Mouse (Mus musculus) kidney, adult 18-20 months (tissue): Measurements from ENCODE around the gene Gm20671.
"Not testable (repeated sequence)": the region's sequence is repeated elsewhere in the genome, so short reads cannot be mapped to it uniquely, and the experiment has no call there.

Experiments used
- DNase-seq: peaks from one replicate; pipeline ENCODE4 v3.0.0; 2021

The Gm20671 gene

DNA sequence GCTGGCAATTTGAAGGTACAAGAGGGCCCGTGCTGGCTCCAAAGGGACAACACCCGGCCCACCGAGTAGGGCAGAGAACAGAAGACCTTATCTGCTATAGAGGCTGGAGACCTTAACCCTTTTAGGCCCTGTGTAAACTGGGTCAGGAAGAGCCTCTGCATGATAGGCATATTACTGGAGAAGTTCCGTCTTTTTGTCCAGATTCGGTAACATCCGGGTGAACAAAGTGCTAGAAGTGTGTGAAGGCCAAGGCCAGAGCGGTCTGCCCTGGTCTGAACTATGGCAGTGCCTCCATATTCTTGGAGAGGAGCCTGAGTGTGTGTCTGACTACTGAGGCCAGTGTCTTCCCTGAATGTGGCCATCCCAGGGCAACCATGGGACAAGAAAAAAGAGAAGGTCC is at the start of gene Gm20671:
Gene Gm20671 (minus strand): TSS at position 101 of the 400 bp plus-strand sequence.
- DNase-seq = no peak

DNA sequence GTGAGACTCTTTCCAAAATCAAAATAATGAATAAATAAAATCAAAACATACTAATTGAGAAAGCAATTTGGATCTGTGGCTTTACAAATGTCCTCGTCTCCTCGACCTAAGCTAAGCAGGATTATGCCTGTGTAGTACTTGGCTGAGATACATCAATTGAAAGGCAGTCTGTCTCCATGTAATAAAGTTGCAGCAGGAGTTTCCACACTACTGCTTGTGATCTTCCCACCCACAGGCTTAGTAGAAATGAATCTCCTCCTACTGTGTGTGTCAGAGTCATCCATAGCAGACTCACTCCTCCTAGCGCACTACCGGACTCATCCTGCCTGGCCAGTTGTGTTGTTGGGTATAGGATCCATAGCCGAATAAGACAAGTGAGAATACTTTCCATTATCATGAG is 45.4 kb upstream of the Gm20671 start:
- DNase-seq = no peak

DNA sequence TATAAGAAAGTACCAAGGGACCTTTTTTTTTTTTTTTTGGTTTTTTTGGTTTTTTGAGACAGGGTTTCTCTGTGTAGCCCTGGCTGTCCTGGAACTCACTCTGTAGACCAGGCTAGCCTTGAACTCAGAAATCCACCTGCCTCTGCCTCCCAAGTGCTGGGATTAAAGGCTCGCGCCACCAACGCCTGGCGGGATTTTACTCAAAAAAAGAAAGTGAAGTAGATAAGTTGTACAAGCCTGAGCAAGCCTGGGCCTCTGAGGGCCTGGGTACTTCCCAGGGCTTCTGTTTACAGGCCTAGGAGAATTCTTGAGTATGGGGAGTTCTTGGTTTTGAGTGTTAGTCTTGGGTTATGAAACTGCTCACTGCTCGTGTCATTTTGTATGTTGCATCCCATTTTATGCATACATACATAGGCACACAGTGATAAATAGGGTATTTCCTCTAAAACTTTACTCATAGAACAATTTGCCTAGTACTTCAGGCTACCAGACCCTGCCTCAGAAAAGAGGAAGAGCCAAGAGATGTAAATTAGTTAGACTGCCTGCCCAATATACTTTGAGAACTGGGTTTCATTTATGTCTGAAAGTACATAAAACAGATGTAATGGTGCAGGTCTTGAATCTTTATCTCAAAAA is 42.6 kb upstream of the Gm20671 start:
- no peak for DNase-seq

DNA sequence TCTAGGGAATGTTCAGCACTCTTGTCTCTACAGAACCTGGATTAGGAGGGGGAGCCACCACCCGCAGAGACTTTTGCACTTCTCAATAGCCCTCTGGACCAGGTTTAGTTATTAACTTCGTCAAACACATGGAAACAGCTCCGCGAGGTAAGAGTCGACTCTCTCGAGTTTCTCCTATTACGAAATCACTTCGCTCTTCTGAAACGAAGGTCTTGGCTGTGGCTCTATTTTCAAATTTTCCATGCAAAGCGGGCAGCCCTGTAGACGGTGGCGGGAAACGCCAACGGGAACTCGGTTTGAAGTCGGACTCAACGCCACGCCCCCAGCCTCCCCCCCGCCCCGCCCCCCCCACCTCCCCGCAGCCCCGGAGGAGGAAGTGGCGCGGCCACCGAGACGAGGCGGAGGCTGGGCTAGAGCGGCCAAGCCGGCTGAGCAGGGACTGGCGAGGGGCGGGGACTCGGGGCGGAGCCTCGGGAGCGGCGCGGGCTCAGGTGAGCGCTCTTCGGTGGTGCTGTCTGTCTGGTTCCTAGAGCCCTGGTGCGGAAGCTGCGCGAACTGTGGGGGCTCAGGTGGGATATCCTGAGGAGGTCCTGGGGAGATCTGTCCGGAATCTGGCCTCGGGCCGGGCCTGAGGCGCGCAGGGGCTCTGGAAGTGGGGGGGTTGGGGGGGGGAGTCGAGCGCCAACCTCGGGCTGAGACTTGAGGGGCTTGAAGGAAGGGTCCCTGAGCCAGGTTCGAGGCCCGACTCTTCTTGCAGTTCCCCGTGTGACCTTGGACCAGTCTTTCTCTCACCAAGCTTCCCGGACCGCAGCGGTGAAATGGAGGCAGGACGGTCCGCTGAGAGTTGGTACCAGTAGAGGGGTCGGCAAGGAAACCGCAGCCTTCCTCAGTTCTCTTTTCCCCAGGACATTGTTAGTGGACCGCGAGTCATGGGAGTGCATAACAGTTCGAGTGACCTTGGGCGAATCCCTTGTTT is 36.6 kb upstream of the Gm20671 start, which contains the start of gene Depdc5:
Gene Depdc5 (plus strand): TSS at position 449 of the 976 bp plus-strand sequence.
- DNase-seq = peak; percentile 93

DNA sequence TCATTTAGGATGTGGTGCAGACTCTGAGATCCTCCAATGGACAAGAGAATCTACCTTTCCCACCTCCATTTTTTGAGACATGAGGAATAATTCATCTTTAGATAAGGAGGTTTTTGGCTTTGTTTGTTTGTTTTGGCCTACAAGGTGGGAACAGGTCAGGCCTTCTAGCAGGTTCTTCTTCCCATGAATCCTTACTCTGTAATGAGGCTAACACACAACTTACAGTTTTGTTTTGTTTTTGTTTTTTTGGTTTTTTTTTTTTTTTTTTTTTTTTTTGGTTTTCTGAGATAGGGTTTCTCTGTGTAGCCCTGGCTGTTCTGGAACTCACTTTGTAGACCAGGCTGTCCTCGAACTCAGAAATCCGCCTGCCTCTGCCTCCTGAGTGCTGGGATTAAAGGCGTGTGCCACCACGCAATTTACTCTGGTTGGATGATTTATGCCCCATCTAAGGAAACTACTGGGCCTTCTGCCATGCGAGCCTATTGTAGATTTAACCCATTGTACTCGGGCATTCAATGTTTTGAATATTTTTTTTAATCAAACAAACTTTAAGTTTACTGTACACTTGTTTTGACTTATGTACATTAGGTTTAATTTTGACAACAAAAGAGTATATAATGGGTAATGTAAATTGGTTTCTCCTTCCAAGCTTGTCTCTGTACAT is 35.7 kb upstream of the Gm20671 start:
- DNase-seq = peak; percentile 19

DNA sequence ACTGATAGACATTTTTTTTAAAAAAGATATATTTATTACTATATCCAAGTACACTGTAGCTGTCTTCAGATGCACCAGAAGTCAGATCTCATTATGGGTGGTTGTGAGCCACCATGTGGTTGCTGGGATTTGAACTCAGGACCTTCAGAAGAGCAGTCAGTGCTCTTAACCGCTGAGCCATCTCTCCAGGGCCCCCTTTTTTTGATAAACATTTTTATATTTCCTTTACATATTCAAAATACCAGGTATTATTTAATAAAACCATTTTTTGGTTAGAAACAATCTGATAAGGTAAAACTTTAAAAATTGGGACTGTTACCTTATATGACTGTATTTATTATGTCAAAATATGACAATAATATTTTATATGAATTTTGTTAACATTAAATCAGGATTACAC is 34.2 kb upstream of the Gm20671 start:
- no peak for DNase-seq

DNA sequence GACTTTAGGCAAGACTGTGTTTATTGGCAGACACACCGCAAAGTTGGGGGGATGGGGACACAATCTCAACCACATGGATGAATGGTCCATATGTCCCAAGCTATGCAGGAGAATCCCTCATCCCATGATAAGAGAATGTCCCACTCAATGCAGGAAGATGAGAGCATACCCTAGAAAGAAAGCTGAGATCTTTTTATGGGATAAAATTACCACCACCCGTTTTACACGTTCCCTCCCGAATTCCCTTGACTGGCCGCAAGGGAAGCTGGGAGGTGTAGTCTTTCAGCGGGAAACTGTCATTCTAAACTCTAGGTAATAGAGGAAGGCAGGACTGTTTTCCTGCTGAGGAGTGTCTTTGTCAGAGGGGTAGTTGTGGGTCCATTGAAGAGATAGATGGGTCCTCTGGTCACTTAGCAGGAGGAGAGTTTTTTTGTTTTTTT is 30.9 kb upstream of the Gm20671 start:
- peak; percentile 61 for DNase-seq

DNA sequence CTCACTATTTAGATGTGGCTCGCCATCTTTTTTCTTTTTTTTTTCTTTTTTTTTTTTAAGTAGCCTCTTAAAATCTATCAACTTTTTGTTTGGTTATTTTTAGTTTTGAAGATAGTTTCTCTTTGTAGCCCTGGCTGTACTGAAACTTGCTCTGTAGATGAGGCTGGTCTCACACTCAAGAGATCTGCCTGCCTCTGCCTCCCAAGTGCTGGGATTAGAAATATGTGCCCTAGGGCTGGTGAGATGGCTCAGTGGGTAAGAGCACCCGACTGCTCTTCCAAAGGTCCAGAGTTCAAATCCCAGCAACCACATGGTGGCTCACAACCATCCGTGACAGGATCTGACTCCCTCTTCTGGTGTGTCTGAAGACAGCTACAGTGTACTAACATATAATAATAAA is 28.4 kb upstream of the Gm20671 start:
- not testable (repeated sequence) for DNase-seq

DNA sequence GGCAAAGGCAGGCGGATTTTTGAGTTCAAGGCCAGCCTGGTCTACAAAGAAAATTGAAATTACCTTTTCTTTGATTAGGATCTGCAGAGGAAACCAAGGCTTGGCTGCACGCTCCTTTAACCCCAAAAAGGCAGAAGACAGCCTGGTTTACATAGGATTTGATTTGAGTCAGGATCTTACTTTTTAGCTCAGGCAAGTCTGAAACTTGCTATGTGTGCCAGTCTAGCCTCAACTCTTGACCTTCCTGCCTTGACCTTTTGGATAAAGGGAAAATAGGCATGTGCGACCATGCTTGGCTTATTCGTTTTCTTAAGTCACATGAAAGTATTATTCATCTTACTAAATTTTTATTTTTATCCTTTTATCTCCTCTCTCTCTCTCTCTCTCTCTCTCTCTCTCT is 27.9 kb upstream of the Gm20671 start:
- no peak for DNase-seq

DNA sequence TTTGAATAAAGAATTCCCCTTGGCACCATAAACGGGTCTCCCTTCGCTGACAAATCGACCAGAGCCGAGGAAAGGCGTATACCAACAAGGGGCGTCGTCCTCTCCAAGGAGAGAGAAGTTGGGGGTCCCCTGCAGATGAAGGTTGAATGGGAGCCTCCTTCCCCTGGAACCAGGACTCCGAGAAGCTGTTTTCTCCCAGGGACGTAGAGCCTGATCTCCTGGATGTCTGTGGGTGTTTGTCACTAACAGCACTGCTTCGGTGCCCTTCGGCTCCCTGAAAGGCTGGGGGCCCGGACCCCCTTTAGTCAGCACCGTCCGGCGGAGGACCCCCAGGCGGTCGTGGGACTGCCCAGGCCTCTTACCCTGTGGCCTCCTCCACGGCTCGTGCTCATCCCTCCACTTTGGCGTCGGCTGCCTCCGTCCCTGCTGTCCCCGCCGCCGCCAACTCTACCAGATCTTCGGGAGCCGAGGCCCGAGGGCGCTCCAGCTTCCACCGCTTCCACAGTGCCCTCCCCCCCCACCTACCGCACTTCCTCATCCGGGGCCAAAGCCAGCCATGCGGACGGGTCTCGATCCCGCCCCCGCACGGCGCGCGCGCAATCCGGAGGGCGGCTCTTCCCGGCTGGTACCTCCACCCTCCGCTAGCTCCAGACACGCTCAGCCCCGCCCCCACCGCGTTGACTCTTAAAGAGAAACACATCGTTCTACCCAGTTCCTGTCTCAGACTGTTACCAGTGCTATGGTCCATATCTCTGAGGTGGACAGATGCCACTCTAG is 27.0 kb upstream of the Gm20671 start, which contains the start of gene Prr14l:
Gene Prr14l (minus strand): TSS at position 526 of the 777 bp plus-strand sequence.
- DNase-seq = peak; percentile 99

DNA sequence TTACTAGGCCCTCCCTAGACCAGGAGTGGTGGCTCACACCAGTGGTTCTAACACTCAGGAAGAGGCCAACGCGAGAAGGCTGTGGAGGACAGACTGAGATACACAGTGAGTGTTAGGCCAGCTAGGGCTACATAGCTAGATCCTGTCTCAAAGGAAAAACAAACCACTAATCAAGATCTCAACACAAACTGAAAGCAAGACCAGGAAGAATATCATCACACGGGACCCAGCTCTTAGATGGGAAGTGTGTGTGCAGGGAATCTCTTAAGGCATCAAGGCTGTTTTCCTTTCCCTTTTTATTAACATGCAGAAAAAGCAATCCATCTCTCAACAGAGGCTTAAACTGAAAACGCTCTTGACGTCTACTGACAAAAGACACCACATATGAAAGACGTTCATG is 25.1 kb upstream of the Gm20671 start:
- DNase-seq = no peak

DNA sequence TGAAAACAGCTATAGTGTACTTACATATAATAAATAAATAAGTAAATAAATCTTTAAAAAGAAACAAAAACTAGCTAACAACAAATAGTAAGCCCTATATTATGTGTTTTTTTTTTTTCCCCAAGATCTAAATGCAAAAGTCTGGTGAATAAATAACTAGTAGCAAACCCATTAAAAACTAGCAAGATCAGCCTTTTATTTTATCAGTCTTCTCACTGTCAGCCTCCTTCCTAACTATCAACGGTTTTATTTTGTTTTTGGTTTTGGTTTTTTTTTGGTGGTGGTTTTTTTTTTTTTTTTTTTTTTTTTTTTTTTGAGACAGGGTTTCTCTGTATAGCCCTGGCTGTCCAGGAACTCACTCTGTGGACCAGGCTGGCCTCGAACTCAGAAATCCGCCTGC is 22.7 kb upstream of the Gm20671 start:
- DNase-seq = not testable (repeated sequence)

DNA sequence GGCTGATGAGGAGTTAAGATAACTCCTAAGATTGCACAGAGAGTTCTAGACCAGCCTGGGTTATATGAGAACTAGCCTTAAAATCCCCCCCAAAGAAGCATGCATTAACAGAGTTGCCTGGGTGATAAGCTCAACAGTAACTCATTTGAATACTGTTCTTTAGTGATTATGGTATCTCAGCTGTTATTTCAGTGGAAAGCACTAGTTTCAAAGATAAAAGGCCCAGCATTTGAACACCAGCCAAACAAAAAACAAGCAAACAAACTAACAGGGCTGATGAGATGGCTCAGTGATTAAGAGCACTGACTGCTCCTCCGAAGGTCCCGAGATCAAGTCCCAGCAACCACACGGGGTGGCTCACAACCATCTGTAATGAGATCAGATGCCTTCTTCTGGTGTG is 22.3 kb upstream of the Gm20671 start:
- no peak for DNase-seq

DNA sequence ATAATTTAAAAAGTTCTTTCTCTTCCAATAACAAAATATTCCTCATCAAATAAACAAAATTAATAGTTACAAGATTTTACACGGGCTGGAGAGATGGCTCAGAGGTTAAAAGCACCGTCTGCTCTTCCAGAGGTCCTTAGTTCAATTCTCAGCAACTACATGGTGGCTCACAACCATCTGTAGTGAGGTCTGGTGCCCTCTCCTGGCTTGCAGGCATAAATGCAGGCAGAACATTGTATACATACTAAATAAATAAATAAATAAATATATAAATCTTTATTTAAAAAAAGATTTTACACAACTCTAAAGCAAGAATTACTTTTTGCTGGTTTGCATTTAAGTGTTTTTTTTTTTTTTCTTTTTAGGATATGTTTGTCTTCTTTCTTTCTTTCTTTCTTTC is 13.1 kb upstream of the Gm20671 start:
- DNase-seq = no peak

DNA sequence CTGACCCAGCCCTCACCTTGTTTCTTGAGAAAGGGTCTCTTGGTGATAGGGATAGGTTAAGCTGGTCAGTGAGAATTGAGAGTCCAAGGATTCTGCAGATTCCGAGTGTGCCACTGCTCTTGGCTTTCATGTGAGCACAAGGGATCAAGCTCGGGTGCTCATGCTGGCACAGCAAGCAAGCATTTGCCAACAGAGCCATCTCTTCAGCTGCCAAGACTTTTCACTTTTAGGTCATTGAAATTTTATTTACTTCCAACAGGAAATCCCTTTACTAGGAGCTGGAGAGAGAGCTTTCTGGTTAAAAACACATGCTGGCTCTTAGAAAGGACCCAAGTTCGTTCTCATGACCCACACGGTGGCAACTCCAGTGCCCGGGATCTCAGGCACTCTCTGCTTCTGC is 10.1 kb upstream of the Gm20671 start:
- DNase-seq = no peak

DNA sequence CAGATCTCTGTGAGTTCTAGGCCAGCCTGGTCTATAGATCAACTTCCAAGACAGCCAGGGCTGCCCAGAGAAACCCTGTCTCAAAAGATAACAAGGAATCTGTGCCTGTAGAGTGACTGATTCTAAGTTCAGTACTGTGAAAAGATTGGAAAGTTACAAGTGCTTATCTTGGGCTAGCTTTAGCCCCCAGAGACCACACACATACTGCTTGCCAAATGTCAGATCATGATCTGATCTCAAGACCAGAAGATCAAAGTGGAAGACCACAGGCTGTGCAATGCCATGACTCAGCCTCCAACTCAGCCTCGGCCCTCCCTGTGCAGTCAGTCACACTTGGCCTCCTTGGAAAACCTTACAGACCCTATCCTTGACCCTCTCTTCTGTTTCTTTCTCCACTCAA is 7.6 kb upstream of the Gm20671 start:
- DNase-seq = no peak

DNA sequence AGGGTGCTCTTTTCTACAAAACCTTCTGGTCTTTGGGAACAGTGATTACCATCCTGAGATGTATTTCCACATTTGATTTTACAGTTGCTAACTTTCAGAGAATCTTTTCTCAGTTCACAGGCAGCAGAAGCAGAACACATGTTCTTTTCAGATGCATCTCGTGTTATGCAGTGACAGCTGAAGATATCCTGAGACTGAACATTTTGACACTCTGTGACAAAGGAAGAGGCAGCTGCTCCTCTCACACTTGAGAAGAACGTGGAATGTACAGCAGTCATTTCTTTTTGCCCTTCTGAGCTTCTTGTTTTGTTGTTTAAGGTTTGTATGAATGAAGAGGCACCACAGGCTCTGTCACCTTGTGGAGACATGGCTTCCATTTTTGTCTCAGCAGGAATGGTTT is 3.1 kb upstream of the Gm20671 start:
- no peak for DNase-seq

DNA sequence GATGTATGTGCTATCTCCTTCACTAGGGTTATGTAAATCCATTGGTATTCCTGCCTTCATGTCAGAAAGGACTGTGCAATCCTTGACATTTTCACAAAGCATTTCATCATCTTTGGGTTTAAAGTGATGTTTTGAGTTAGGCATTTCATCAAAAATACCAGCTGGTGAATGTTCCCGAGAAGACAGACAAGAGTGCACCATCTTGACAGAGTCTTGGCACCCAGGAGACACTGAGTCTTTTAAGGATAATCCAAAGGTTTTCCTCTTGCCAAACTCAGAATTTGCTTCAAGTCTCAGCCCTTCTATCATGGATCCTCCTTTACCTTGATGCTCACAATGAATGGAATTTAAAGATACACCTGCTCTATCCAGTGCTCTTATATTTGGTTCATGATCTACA is 1.9 kb upstream of the Gm20671 start:
- DNase-seq = not testable (repeated sequence)

DNA sequence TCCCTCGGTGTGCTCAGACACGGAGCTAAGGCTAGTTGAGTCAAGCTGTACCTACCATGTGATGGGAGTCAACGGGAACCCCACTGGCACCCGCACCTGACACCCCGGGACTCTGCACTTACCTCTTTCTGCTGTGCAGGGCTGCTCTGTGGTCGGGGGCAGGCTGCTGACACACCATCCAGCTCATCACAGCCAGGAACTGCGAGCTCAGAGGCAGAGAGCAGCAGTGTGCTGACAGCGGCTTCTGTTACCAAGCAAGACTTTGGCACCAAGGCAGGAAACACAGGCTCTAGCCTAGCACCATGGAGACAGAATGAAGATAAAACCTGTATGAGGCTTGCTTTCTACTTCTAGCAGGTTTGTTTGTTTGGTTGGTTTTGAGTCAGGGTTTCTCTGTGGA is 6.4 kb downstream of the Gm20671 start:
- DNase-seq = no peak

DNA sequence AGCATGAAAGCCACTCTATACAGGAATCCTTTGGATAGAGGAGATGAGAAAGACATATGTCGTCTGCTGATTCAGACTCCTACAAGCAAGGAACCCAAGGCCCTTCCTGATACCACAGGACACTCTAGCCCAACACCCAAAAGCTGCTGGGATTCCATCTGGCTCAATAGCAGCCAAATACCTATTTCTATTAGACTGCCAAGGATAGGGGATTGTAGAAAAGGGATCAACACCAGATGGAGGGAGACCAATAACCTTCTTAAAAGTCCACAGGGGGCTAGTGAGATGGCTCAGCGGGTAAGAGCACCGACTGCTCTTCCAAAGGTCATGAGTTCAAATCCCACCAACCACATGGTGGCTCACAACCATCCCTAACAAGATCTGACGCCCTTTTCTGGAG is 11.5 kb downstream of the Gm20671 start:
- no peak for DNase-seq

DNA sequence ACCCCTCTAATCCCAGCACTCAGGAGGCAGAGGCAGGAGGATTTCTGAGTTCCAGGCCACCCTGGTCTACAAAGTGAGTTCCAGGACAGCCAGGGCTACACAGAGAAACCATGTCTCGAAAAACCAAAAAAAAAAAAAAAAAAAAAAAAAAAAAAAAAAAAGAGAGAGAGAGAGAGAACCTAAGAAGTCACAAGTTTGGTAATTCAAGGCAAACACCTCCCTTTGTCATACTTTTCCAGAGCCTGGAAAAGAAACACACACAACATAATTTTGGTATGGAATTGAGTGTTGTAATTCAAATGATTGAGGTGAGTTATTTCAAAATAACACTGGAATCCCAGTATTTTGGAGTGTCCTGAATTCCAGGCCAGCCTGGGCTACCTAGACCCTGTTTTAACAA is 40.5 kb downstream of the Gm20671 start:
- DNase-seq = not testable (repeated sequence)

DNA sequence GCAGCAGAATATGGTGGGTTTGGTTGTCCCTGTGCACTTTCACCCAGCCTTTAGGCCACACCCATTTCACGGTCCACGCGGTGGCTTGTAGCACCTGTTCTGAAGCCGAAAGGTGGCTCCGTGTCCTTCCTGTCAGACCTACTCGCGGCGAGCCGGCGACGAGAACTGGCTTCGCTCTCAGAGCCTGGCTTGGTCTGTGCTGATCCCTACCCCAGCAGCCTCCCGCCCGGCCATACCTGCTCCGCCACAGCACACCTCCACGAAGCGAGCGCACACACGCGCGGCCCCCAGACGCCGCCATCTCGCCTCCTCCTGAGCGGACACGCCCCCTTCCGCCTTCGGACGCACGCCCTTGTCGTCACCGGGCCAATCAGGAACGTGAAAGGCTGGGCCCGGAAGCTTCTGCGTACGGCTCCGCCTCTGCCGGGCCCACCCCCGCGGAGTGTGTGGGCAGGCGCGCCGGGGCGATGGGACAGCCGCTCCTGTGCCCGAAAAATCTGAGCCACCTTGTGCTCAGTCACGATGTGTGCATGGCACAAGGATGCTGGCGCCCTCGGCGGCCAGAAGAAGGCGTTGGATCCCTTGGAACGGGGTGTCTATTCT is 41.5 kb downstream of the Gm20671 start, which contains the start of gene Pisd:
Gene Pisd (minus strand): TSS at position 334 of the 603 bp plus-strand sequence.
- DNase-seq = peak; percentile 96
